Mouse (Mus musculus) heart, embryonic 14.5 days (tissue): ENCODE results near the gene Cops7b. TPM values are rescaled to one million over a fixed set of nuclear protein-coding genes. Genes with fewer than 3 reads are reported as not detected.

Experiments used
- ATAC-seq: fragments of 200-750 bp; cut with Nextera tagmentation; 2 replicates; pipeline ENCODE4 v1.8.0; 2017; ENCODE audit warnings: low read depth, moderate TSS enrichment; ENCODE audit not compliant: insufficient number of reproducible peaks, insufficient read depth, low FRiP score
- H3K27ac ChIP-seq, 2 experiments: fragments of 200-500 bp in 1 of 2; fragments of 300-500 bp in 1 of 2; sonication (generic) in 1 of 2; replicated peaks in 1 of 2; 2 replicates each; pipeline ENCODE4 v1.5.1; 2012 to 2014; ENCODE audit warnings: low read depth in 2 of 2, low read length in 2 of 2, control low read depth in 1 of 2, mild to moderate bottlenecking in 1 of 2, mixed read lengths in 1 of 2; ENCODE audit not compliant: control insufficient read depth in 1 of 2, insufficient read depth in 1 of 2
- H3K27me3 ChIP-seq: fragments of 300-500 bp; sonication (generic); 2 replicates; pipeline ENCODE4 v1.6.1; 2014; ENCODE audit warnings: mild to moderate bottlenecking, low read length, control low read depth; ENCODE audit not compliant: control insufficient read depth, insufficient read depth
- H3K36me3 ChIP-seq: fragments of 300-500 bp; sonication (generic); 2 replicates; pipeline ENCODE4 v1.6.1; 2014; ENCODE audit warnings: mild to moderate bottlenecking, control low read depth, low read length, mixed read lengths; ENCODE audit not compliant: control insufficient read depth, insufficient read depth
- H3K4me1 ChIP-seq, 2 experiments: fragments of 200-500 bp in 1 of 2; fragments of 300-500 bp in 1 of 2; sonication (generic) in 1 of 2; 2 replicates each; pipeline ENCODE4 v1.6.1; 2012 to 2014; ENCODE audit warnings: low read length in 2 of 2, control low read depth in 1 of 2, mixed read lengths in 1 of 2; ENCODE audit not compliant: control insufficient read depth in 2 of 2, insufficient read depth in 2 of 2
- H3K4me2 ChIP-seq: fragments of 300-500 bp; sonication (generic); 2 replicates; pipeline ENCODE4 v1.6.1; 2014; ENCODE audit warnings: mild to moderate bottlenecking, low read length
- H3K4me3 ChIP-seq, 2 experiments: fragments of 200-500 bp in 1 of 2; fragments of 300-500 bp in 1 of 2; sonication (generic) in 1 of 2; 2 replicates each; pipeline ENCODE4 v1.5.1; 2012 to 2014; ENCODE audit warnings: low read length in 2 of 2, mild to moderate bottlenecking in 2 of 2, control low read depth in 1 of 2, low read depth in 1 of 2, moderate library complexity in 1 of 2; ENCODE audit not compliant: control insufficient read depth in 1 of 2, insufficient read depth in 1 of 2
- H3K9ac ChIP-seq: fragments of 300-500 bp; sonication (generic); 2 replicates; pipeline ENCODE4 v1.6.1; 2014; ENCODE audit warnings: mild to moderate bottlenecking, low read length
- H3K9me3 ChIP-seq: fragments of 300-500 bp; sonication (generic); 2 replicates; pipeline ENCODE4 v1.6.1; 2016; ENCODE audit warnings: low read length, control low read depth; ENCODE audit not compliant: control insufficient read depth
- WGBS: fragments of 180-500 bp; shearing (Covaris S2); extraction: QIAGEN DNeasy Blood & Tissue Kit; methylation state at CpG from one replicate; pipeline ENCODE4 v1.1.7; 2014; 5-methylcytosine and 5-hydroxymethylcytosine counted together
- polyA plus RNA-seq: library from polyadenylated mRNA; unstranded; fragments of >200 nt; fragmentation: Nextera tagmentation; extraction: Ambion mirVana; gene quantifications from 2 replicates; pipeline ENCODE4 v1.2.1, GENCODE M21; 2014

Cops7b gene
- polyA plus RNA-seq, 1 experiment from 2014 or later: 20.7 TPM

DNA sequence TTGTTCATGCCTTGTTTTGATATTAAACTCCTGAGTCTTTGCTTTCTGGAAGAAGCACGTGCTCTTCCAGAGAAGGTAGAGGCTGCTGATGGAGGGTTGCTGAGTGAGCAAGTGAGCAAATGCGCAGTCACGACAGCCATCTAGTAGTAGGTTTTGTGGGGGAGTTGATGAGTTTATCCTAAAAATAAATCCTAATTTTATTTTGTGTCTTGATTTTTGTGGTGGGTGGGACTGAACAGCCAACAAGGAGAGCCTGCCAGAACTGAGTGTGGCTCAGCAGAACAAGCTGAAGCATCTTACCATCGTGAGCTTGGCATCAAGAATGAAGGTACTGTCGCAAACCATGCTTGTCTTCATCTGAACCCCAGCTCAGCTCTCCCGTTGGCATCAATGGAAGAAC is 13.8 kb downstream of the Cops7b start:
- Histone ChIP-seq H3K9ac (no peak overlapping the region), H3K4me1 (no peaks in the 10 kb centered on the region), H3K36me3 (peaks cover 79% of the 10 kb centered on the region), H3K4me2 (no peak overlapping the region), H3K9me3 (no peaks in the 10 kb centered on the region), H3K27me3 (no peaks in the 10 kb centered on the region), H3K4me3 (no peak overlapping the region), H3K27ac (no peak overlapping the region)
- no peak for ATAC-seq
- WGBS: 93% methylated on average over 6 of the region's 6 CpGs

DNA sequence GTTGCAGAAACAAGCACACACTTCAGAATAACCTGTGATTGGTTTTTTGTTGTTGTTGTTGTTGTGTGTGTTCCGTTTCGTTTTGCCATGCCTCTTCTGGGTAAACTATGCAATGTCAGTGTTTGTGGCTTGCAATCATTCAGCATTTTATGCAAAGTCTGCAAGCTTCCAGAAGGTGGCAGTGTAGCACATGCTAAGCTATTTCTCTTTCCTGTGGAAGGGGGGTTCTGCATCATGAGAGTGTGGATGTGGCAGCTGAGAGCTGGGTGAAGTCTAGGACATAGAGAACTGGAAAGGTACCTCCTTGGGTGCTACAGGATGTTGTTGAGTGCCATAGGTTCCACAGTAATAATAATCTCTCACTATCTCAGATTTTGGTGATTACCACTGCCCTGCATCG is 15.8 kb downstream of the Cops7b start:
- Histone ChIP-seq H3K27me3 (no peaks in the 10 kb centered on the region), H3K4me1 (no peaks in the 10 kb centered on the region), H3K4me3 (no peak overlapping the region), H3K27ac (no peak overlapping the region), H3K9me3 (no peaks in the 10 kb centered on the region), H3K36me3 (peaks cover 86% of the 10 kb centered on the region), H3K4me2 (no peak overlapping the region), H3K9ac (no peak overlapping the region)
- WGBS: 72% methylated on average over 3 of the region's 3 CpGs
- ATAC-seq: no peak

DNA sequence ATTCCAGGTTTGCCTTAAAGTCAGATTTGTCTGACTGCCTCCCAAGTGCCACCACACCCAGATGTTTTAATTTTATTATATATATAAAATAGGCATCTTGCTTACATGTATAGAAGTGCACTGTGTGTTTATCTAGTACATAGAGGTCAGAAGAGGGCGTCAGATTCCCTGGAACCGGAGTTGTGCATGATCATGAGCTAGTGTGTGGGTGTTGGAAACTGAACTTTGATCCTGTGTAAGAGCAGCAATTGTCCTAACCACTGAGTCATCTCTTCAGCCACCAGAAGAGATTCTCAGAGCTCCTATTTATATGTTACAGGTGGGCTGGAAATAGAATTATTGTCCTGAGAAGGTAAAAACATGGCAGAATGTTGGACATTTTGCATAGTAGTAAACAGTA is 17.4 kb downstream of the Cops7b start:
- Histone ChIP-seq H3K27ac (no peak overlapping the region), H3K9ac (no peak overlapping the region), H3K4me2 (no peak overlapping the region), H3K9me3 (no peaks in the 10 kb centered on the region), H3K36me3 (peaks cover 85% of the 10 kb centered on the region), H3K4me1 (no peaks in the 10 kb centered on the region), H3K27me3 (no peaks in the 10 kb centered on the region), H3K4me3 (no peak overlapping the region)
- WGBS: 73% methylated on average over 2 of the region's 2 CpGs
- no peak for ATAC-seq

DNA sequence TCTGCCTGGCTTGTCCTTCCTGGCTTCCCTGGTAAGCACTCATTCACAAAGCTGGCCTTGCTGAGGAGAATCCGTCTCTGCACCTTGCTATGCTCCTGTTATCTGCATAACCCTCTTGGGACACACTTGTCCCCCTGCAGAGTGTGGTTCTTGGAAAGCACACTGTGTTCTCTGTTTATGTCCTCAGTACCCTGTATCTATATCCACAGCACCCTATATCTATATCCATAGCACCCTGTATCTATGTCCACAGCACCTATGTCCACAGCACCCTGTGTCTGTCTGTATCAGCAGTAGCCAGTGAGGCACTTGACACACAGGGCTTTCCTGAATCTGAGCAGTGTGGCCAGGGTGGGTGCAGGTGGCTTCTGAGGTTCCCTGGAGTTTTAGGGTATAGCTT is 28.2 kb downstream of the Cops7b start:
- no peak for ATAC-seq
- Histone ChIP-seq H3K27me3 (no peaks in the 10 kb centered on the region), H3K4me1 (no peaks in the 10 kb centered on the region), H3K9me3 (0 out of 2 replicates have a peak, but pooled peaks cover 3% of the 10 kb centered on the region), H3K4me3 (no peak overlapping the region), H3K9ac (no peak overlapping the region), H3K4me2 (no peak overlapping the region), H3K27ac (no peak overlapping the region), H3K36me3 (peaks cover 27% of the 10 kb centered on the region)
- WGBS: 52% methylated on average over 1 of the region's 1 CpGs

DNA sequence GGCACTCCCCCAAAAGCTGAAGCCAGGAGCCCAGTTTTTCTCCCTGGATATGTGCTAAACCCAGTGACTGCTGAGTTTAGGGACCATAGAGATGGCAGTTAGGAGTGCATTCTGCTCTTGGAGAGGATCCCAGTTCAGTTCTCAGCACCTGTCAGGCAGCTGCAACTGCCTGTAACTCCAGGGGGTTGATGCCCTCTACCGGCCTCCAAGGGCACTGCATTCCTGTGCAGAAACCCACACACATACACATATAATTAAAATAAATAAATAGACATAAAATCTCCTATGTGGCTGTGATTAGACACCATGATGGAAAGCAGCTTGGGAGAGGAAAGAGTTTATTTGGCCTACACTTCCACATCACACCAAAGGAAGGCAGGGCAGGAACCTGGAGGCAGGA is 29.4 kb downstream of the Cops7b start:
- Histone ChIP-seq H3K9ac (no peak overlapping the region), H3K36me3 (peaks cover 17% of the 10 kb centered on the region), H3K9me3 (0 out of 2 replicates have a peak, but pooled peaks cover 3% of the 10 kb centered on the region), H3K4me3 (no peak overlapping the region), H3K27ac (no peak overlapping the region), H3K4me2 (no peak overlapping the region), H3K27me3 (no peaks in the 10 kb centered on the region), H3K4me1 (no peaks in the 10 kb centered on the region)
- no peak for ATAC-seq
- WGBS: 60% methylated on average over 1 of the region's 1 CpGs

DNA sequence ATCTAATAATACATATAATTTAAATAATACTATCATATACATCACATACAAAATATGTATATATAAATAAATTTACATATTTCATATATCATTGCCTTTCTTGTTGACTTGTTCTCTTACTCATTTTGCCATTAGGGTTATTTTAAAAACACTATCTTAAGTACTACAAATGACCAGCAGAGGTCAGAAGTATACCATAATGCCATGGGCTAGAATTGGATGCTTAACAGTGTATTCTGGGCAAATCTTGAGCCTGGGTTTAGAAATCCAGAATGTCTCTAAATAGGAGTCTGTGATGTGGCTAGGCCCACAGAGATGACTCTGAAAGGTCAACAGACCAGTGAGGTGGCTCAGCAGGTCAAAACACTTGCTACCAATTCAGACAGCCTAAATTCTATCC is 31.6 kb downstream of the Cops7b start:
- Histone ChIP-seq H3K9ac (no peak overlapping the region), H3K27me3 (no peaks in the 10 kb centered on the region), H3K4me1 (no peaks in the 10 kb centered on the region), H3K27ac (no peak overlapping the region), H3K9me3 (0 out of 2 replicates have a peak, but pooled peaks cover 3% of the 10 kb centered on the region), H3K4me2 (no peak overlapping the region), H3K4me3 (no peak overlapping the region), H3K36me3 (0 out of 2 replicates have a peak, but pooled peaks cover 3% of the 10 kb centered on the region)
- ATAC-seq: no peak

DNA sequence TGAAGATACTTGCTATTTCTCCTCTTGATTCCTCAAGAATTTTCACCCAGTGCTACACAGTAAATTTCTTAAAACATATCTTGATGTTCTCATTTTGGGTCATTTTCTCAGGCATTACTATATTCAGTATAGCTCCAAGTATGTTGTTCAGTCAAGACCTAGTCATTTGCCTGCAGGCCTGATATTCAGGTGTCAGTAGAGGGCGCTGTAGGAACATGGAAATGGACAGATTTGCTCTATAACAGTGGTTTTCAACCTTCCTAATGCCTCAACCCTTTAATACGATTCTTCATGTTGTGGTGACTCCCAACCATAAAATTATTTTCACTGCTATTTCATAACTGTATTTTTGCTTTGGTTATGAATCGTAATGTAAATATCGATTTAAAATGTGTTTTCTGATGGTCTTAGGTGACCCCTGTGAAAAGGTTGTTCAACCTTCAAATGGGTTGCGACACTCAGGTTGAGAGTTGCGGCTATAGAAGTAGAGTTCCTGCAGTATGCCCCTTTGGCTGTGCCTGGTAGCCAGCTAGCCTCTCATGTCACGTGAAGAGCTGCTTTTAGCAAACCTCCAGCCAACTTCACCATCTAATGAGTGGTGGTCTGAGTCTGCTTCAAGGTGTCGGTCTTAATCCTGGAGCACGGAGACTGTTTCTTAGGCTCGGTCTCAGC is 35.9 kb downstream of the Cops7b start:
- no peaks in the 10 kb centered on the region for H3K36me3 ChIP-seq
- no peak overlapping the region for H3K9ac ChIP-seq
- 58% methylated on average over 10 of the region's 10 CpGs for WGBS
- H3K4me2 ChIP-seq: no peak overlapping the region
- H3K27ac ChIP-seq: no peak overlapping the region
- H3K4me3 ChIP-seq: no peak overlapping the region
- ATAC-seq: no peak
- no peaks in the 10 kb centered on the region for H3K4me1 ChIP-seq
- H3K9me3 ChIP-seq: no peaks in the 10 kb centered on the region
- no peaks in the 10 kb centered on the region for H3K27me3 ChIP-seq

DNA sequence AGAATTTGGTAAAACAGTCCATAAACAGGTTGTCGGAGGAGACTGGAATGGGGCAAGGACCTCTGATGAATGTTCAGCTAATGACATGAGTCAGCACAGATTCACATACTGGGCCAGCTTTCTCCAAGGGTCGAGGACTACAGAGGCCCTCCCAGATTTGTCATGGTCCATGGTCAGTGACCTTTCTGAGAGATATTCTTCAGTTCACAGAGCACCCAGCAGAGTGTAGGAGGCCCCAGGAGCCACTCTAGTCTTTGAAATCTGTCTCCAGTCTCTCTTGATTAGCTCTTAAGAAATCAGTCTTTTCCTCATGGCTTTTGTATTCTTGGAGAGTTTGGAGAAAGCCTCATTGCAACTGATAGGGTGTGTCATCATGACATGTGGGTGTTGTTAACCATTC is 39.6 kb downstream of the Cops7b start:
- ATAC-seq: no peak
- 74% methylated on average over 2 of the region's 2 CpGs for WGBS
- Histone ChIP-seq H3K9ac (no peak overlapping the region), H3K27me3 (no peaks in the 10 kb centered on the region), H3K4me1 (no peaks in the 10 kb centered on the region), H3K9me3 (no peaks in the 10 kb centered on the region), H3K4me3 (no peak overlapping the region), H3K36me3 (no peaks in the 10 kb centered on the region), H3K27ac (no peak overlapping the region), H3K4me2 (no peak overlapping the region)
